Mouse (Mus musculus): ENCODE results near the gene Capza2.
A peak's percentile ranks its signal among the peaks of the same experiment; 100 is the strongest.
"Not testable (repeated sequence)": the region's sequence is repeated elsewhere in the genome, so short reads cannot be mapped to it uniquely, and the experiment has no call there.

Gene Capza2

DNA sequence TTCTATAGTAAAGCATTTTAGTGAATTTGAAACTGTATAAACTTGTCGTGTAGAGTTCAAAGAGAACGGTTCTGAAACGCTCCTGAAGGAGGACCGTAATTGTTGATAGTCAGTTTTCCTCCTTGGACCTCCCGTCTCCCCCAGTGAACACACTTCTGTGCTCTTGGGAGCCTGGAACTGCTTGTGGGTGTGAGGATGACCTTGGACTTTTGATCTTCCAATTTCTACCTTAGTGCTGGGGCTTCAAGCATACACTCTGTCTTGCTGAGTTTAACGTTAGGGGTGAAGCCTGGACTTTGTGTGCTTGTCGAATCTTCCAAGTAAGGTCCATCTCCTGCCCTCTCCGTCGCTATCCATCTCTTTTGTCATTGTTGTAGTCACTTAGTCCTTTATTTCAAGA lies 4.0 kb downstream of the Capza2 start:
- DNase-seq (ENCODE audit: low spot score in 2 of 2), result no peak

DNA sequence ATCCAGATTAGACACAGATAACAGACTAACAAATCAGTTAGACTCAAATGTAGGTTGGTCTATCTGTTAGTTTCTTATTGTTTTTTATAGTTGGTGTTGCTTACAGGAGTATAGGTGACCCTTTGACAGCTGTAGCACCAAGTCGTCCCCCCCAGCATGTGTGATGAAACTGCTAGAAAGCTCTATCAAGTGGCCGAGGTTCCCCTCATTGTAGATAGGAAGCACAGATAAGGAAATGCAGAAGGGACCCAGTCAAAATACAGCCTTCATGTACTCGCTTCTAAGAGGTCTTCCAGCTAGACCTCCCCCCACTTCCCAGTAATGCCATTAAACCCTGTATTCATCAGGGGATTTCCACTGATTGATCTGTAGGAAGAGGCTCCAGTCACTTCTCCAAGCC lies 6.7 kb downstream of the Capza2 start:
- DNase-seq (ENCODE audit: low spot score in 2 of 2), result no peak

DNA sequence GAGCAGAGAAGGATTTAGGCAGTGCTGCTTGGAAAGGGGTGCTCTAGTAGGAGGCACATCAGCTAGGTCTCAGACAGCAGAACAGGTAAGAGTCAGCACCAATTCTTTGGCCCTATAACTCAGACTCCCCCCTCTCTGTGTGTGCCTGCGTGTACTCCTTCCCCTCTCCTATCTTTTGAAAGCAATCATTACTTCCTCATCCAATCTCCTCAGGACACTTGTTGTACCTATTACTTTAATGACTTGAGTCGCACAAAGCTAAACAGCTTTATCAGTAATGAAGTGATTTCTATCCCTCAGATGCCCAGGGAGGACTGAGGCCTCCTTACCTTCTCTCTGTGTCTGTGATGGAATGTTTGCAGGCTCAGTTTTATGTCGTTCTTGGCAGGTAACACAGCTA lies 10.1 kb downstream of the Capza2 start:
- DNase-seq (ENCODE audit: low spot score in 2 of 2), result no peak

DNA sequence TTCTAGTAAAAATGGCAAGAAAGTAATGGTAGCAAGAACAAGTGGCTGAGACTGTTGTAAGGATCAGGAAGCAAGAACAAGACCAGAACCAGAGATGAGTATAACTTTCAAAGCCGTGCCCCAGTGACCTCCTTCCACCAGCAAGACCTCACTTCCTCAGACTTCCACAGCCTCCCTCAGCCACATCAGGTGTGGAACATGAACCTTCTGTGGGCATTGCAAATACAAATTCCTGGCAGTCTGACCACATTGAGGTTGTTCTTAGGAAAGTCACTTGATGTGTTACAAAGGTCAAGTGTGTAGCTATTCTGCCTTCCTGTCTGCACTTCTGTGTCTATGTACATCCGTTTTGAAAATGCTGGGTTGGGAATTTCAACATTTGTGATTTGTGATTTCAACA lies 16.1 kb downstream of the Capza2 start:
- DNase-seq (ENCODE audit: low spot score in 2 of 2), result no peak

DNA sequence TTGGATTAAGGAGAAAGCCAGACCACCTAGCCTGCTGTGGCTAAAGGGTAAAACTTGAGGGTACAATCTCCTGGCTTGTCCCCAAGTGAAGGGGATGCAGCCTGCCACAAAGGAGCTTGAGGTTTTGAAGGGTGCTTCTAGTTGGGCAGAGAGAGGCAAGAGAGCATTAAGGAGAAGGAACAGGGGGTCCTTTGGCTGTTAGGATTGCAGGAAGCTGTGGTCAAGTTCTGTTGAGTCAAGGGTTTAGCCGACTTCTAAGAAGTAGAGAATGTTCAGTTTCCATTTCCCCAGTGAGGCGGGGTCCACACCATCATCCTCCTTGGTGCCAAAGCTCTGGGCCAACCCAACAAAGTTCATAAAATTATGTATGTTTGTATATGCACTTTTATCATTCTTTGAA lies 19.0 kb downstream of the Capza2 start:
- no peak for DNase-seq (ENCODE audit: low spot score in 2 of 2)

DNA sequence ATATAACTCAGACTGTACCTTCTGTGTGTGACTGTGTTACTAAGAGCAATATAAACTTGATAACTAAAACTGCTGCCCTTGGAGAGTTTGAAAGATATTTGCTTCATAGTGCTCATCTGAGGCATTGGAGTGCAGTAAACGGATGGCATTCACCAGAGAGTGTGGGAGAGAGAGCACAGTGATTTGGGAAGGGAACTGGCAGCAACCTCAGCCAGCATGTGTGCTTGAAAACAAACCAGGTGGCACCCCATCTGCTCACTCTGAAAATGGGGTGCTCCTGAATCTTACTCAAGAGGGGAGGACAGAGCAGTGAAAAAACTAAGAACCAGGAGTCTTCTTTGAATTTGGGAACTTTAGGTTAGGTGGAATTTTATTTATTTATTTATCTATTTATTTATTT lies 21.3 kb downstream of the Capza2 start:
- no peak for DNase-seq (ENCODE audit: low spot score in 2 of 2)

DNA sequence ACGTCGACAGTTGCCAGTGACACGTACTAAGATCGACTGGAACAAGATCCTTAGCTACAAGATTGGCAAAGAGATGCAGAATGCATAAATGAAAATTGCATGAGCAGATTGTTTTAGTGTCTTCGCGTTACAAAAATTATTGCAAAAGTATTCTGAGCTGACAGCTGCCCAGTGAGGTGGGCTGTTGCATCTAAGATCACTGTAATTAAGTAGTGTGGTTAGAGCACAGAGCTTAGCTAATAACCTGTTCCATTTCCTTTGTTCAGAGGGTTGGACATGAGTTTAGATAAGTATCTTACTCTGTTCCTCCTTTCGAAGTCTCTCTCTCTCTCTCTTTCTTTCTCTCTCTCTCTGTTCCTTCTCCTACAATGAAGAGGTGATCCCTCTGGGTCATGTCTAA lies 29.3 kb downstream of the Capza2 start:
- no peak for DNase-seq (ENCODE audit: low spot score in 2 of 2)

DNA sequence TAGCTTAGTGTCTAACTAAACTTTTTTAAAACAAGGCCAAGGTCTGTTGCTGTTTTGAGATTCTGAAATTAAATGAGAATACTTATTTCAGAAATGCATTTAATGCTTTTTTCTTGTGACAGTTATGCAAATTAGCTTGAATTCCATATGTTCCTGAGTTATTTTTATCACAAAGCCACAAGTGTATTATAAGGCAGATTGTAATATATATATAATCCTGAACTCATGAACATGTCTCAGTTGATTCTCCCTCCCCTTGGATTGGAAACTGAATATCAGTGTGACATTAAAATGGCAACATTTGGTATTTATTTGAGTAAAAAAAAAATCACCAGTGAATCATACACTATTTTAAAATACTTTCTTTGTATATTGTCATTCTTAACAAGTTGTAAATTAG lies 30.0 kb downstream of the Capza2 start:
- DNase-seq (ENCODE audit: low spot score in 2 of 2), result no peak

DNA sequence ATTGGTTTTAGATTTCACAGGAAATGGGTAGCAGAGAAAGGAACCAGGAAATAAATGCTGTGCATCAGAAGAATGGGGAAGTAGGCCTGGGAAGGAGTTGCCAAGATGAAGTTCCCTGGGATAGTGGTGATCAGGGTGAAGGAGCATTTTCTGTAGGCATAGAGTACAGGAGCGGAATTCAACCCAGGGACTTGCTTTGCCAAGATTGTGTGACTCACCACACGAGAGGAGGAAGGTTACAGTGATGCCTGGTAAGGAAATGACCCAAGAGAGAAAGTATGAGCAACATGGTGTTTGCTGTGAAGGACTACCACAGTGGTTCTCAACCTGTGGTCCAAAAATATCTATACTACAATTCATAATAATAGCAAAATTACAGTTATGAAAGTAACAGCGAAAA lies 31.8 kb downstream of the Capza2 start:
- no peak for DNase-seq (ENCODE audit: low spot score in 2 of 2)

DNA sequence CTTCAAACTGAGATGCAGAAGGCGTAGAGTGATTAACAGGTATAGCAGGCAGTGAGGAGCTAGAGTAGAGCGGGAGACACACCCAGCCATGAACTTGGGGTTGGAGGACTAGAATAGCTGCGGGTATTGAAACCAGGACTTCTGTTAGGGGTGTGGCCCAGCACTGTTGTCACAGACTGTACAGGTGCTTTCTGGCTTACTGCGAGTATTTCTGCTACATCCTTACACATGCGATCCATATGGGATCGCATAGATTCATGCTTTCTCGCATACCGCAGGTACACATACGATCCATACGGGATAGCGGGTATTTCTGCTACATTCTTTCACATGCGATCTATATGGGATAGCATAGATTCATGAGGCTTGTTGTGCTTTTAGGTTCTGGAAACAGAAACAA lies 32.3 kb downstream of the Capza2 start:
- no peak for DNase-seq (ENCODE audit: low spot score in 2 of 2)

DNA sequence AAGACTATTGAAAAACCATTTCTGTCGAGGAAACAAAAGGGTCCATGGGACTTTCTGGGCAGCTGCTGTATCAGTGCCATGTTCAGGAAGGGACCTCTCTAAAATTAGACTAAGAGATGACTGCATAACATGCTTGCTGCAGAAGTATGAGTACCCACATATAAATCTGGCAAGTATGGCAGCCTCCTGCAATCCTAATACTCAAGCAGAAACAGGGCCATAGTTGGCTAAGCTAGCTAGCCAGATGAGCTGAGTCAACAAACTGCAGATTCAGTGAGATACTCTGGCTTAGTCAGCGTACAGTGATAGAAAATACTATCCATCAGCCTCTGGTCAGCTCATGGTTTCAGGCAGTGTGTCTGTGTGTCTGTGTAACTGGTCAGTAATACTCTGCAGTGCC lies 33.8 kb downstream of the Capza2 start:
- DNase-seq (ENCODE audit: low spot score in 2 of 2), result no peak

DNA sequence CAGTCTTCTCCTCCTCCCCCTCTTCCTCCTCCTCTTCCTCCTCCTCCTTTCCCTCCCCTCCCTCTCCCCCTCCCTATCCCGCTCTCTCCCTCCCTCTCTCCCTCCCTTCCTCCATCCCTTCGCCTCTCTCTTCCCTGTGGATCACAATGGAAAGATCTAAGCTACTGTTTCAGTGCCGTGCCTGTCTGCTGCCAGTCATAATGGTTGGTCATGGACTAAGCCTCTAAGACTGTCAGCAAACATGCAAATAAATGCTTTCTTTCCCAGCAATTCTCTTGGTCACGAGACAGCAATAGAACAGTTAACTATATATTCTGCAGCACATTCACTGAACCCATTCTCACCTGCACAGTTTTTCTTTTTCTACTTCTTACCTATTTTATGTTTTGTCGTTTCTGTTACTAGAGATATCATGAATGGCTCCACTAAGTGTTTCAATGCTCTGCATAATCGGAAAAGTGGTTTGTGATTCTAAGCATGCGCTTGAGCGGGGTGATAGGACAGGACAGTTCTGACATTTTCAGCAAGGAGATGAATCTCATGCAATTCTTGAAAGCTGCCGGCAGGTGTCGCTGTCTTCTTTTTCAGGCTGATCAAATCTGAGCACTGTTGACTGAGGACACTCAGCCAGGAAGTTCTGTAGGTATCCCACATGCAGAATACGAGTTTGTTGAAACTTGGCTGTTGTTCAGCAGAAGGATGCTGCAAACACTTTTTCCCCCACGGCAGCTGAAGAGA lies 39.2 kb downstream of the Capza2 start:
- peak; percentile 27 to 71 for DNase-seq (ENCODE audit: low spot score in 2 of 2)

DNA sequence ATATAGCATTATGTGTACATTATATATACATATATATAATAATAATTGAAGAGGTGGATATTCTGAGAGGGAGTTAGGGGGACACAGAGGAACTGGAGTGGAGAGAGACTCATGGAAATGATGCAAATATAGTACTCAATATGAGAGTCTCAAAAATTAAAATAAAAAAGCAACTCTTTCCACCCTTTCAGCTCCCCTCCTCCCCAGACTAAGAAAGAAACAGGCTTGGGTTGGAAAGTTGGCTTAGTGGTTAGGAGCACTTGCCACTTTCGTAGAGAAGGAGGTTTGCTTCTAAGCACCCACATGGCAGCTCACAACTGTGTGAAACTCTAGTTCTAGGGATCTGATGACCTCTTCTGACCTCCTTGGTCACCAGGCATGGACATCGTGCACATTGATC lies 41.0 kb downstream of the Capza2 start:
- no peak for DNase-seq (ENCODE audit: low spot score in 2 of 2)

DNA sequence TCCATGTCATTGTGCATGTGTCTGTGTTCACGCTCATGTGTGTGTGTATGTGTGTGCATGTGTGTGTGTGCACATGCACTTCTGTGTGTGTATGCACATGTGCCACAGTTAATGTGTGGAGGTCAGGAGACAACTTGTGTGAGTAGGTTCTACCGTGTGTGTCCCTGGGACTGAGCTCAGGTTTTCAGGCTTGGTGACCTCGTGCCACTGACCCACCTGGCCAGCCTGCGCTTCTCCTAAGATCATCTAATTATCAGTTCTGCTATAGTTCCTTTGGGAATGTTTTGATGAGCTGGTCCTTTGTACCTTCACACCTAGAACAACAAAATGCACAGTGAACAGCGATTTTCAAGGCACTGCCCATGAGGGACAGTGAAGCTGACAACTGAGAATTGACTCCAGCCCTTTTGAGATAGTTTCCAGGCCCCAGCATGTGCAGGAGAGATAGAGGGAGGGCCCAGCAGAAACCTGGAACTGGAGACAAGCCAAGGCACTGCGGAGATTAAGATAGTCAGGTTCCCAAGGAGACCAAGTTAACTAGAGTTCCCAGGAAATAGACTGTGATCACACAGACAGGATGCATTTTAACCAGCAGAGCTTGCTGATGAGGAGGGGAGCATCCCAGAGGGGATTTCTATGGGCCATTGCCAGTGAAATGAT lies 44.4 kb downstream of the Capza2 start:
- no peak for DNase-seq (ENCODE audit: low spot score in 2 of 2)

DNA sequence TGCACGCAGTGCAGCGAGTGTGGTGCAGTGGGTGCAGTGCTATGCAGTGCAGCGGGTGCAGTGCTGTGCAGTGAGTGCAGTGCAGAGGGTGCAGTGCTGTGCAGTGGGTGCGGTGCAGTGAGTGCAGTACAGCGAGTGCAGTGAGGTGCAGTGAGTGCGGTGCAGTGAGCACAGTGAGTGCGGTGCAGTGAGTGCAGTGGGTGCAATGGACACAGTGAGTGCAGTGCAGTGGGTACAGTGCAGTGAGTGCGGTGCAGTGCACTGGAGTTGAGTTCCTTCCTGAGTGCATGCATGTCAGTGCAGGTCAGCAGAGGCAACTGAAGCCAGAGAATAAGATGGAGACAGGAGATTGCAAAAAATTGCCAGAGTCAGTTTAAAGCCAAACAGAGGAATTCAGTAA lies 45.8 kb downstream of the Capza2 start:
- no peak for DNase-seq (ENCODE audit: low spot score in 2 of 2)

DNA sequence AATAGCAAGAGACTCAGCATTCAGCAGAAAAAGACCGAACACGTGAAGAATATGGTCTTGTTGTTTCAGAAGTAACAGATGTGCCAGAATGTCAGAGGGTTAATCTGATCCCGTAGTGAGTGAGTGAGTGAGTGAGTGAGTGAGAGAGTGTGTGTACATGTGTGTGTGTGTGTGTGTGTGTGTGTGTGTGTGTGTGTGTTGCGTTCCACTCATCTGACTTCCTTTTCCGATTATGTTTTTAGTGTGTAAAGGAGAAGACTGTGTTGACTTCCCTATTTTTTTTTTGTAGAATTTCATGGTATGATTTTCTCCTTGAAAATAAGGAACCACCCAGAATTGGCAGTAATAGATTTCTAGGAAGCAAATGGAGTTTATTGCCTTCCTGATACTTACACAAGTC lies 52.6 kb downstream of the Capza2 start:
- no peak for DNase-seq (ENCODE audit: low spot score in 2 of 2)

DNA sequence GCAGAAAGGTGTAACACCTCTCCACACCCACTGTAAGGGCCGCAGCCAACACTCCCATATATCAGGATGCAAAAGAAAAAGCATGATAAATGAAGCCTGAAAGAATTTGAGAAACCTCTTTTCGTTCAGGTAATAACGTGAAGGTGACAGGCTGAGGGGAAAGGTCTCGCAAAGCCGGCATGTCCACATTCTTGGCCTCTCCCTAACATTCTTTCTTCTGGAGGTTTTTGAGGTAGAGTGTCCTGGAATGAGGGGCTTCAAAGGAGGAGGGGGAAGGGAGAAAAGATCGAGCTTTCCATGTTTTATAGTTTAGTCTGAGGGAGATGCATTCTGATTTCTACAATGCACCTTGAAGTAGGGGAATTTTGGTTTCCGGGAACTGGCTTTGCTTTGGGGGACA lies 56.6 kb downstream of the Capza2 start, which contains the start of gene St7:
TSS of gene St7 (plus strand) at position 287 of the 400 bp plus-strand sequence.
- DNase-seq (ENCODE audit: low spot score in 2 of 2), result no peak

DNA sequence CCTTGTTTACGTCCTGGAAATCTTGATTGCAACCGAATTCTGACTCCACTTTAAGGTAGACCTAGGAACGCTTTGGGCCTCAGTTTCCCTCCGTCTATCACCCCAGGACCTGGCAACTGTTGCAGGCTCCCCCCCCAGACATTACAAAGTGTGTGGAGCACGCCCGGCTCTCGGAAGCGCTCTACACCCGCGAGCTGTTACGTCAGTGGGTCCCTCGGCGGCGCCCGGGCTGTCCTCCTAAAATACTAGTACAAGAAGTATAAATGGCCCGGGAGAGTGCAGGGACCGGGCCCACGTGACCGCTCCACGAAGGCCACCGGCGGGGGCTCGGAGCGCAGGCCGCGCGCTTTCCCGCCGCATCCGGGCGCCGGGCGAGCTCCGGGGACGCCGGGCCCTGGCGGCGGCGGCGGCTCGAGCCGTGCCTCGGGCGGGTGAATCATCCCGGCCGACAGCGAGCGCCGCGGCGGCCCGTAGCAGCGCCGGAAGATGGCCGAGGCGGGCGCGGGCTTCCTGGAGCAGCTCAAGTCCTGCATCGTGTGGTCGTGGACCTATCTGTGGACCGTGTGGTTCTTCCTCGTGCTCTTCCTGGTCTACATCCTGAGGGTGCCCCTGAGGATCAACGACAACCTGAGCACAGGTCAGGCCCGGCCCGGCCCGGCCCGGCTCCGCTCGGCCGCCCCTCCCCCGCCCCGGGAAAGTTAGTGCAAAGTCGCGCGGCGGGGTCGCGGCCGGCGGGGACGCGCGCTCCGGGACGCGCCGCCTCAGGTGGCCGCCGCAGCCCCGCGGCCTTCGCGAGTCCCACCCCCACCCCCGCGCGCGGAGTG lies 57.9 kb downstream of the Capza2 start:
- peak; percentile 36 to 47 for DNase-seq (ENCODE audit: low spot score in 2 of 2)

DNA sequence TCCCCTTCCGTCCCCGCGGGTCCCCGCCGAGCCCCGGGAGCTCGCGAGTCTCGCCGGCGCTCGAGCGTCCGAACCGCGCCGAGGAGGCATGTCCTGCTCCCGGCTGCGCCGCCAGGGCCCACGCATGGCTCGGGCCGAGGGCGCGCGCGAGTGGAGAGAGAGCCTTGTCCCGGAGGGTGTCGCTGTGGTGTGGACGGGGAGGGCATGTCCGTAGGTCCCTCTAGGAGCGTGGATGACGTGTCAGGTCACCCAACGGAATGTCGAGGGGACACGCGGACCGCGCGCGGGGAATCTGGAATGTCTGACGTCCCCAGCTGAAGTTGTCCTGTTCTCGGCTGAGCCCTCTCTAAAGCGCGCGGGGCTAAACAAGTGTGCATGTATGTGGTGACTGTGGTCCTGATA lies 58.5 kb downstream of the Capza2 start:
- DNase-seq (ENCODE audit: low spot score in 2 of 2), result peak; percentile 51 to 55

DNA sequence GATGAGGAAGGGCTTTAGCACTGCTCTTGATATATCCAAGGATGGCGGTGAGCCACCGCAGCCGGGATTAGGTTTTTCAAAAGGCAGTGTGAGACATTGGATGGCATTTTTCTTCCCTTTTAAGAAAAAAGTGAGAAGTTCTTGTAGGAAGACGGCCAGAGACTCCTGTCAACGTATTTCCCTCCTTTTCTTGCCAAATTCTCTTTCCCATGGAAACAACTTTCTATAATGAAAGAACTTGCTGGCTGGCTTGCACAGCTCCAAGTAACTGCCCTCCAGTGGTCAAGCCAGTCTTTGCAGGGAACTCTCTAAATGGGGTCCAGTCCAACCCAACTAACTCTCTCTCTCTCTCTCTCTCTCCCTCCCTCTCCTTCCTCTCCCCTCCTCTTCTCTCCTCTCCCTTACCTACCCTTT lies 60.3 kb downstream of the Capza2 start:
- DNase-seq (ENCODE audit: low spot score in 2 of 2), result peak in 1 of 2 experiments; percentile 20

DNA sequence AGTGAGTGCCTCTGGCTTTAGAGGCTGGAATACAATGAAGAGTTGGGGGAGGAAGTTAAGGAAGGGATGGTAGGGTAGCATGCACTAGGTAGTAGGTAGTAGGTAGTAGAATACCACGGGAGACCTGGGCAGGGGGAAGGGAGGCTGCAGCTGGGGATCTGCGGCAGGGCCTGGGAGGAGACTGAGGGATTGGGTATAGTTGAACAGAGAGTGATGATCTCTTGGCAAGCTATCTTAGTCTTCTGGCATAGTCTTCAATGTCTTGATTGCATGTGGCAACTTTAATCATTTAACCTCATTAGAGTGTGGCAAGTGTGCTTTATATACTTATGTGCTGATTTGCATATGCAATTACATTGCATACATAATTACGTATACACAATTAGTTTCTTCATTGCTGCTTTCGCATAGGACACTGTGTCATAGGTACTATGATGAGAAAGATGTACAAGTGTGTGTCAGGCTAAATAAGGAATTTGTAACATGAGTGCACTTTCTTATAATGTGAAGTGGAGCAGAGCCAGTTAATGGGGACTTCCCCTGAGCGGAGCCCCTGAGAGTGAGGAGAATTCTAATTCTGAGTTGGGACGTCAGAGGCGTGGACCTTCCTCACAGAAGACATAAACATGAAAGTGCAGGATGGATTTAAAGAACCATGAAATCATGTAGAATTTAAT lies 65.0 kb downstream of the Capza2 start:
- DNase-seq (ENCODE audit: low spot score in 2 of 2), result no peak

DNA sequence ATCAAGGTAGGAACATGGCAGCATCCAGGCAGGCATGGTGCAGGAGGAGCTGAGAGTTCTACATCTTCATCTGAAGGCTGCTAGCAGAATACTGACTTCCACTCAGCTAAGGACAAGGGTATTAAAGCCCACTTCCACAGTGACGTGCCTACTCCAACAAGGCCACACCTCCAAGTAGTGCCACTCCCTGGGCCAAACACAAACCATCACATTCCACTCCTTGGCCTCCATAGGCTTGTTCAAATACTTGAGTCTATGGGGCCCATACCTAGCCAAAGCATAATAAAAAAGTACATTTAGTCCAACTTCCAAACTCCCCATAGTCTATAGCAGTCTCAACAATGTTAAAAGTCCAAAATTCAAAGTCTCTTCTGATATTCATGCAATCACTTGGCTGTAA lies 68.0 kb downstream of the Capza2 start:
- not testable (repeated sequence) for DNase-seq (ENCODE audit: low spot score in 2 of 2)

Measured in thymus, postnatal 10 days (tissue).